Mouse (Mus musculus) ovary, adult 18-20 months (tissue): Measurements from ENCODE around the gene Gramd4.
"Not testable (repeated sequence)": the region's sequence is repeated elsewhere in the genome, so short reads cannot be mapped to it uniquely, and the experiment has no call there.

Source experiments
- DNase-seq: peaks from one replicate; pipeline ENCODE4 v3.0.0; 2022; ENCODE audit warnings: low spot score, mixed read lengths

Gene Gramd4

GRCm38 (mm10) chr15:86116421-86116820, 58.9 kb downstream of the Gramd4 start:
- DNase-seq = no peak

GRCm38 (mm10) chr15:86117115-86118100, 59.9 kb downstream of the Gramd4 start:
- no peak for DNase-seq

DNA sequence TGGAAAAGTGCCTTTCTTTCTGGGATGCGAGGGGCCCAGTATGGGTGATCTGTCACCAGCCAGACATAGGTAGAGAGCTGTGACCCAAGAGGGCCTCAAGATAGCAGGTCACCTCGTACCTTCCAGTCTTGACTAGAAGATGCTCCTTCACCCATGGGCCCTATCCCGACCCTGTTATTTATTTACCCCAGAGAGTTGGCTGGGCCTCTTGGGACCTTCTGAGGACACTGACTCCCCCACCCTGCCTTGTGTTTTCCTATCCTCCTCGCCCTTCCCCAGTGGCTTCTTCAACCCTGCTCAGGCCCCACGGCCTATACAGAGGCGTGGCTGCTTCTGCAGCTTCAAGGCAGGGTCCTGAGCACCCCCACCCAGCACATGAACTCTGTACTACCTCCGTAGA, 61.7 kb downstream of the Gramd4 start:
- no peak for DNase-seq

GRCm38 (mm10) chr15:86122261-86122949, 64.9 kb downstream of the Gramd4 start:
- DNase-seq = peak; percentile 28

DNA sequence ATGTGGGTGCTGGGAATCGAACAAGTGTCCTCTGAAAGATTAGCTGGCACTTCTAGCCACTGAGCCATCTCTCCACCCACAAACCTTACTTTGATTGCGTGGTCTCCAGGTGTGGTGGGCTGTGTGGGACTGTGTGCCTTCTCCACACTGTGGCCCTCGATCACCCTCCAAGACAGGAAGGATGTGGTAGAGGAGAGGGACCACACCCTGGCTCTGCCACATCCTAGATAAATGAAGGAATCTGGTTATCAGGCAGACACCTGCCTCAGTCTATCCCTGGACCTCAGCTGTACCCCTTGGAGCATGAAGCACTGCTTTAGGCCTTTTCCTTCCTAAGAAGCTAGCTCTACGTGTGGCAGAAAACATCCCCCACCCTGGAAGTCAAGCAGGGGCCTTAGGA, 65.9 kb downstream of the Gramd4 start:
- no peak for DNase-seq

GRCm38 (mm10) chr15:86124359-86124758, 66.9 kb downstream of the Gramd4 start:
- DNase-seq = peak; percentile 43

DNA sequence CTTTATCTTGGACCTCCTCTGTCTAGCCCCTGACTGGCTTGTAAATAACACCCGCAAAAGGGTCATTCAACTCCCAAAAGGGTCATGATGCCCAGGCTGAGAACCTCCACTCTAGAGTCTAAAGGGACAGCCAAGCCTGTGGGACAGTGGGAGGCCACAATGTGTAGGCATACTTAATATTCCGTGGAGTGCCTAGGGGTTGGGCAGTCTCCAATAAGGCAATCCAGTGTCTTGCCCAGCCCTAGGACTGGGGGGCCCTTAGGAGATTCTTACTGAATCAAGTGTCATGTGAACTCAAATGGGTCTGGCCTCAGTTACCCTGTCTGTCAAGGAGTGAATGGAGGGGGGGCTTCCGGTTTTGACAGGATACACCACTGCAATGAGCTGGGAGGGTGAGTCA, 71.5 kb downstream of the Gramd4 start:
- DNase-seq = no peak

DNA sequence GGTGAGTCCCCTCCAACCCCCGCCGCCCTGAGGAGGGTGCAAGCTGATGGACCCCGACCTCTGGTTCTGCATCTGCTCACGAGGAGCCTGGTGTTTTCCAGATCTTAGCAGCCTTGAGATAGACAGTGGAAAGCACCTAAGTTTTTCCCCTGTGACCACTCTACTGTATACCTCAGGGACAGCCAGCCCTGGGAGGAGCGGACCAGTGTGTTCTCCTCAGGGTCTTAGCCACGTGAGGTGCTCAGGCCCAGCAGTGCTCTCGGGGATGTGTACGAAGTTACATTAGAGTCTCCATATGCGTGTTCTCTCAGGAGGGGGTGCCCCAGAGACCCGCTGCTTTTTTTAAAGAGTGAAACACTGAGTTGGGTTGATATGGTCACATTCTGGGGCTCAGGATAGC, 73.2 kb downstream of the Gramd4 start:
- DNase-seq = no peak

DNA sequence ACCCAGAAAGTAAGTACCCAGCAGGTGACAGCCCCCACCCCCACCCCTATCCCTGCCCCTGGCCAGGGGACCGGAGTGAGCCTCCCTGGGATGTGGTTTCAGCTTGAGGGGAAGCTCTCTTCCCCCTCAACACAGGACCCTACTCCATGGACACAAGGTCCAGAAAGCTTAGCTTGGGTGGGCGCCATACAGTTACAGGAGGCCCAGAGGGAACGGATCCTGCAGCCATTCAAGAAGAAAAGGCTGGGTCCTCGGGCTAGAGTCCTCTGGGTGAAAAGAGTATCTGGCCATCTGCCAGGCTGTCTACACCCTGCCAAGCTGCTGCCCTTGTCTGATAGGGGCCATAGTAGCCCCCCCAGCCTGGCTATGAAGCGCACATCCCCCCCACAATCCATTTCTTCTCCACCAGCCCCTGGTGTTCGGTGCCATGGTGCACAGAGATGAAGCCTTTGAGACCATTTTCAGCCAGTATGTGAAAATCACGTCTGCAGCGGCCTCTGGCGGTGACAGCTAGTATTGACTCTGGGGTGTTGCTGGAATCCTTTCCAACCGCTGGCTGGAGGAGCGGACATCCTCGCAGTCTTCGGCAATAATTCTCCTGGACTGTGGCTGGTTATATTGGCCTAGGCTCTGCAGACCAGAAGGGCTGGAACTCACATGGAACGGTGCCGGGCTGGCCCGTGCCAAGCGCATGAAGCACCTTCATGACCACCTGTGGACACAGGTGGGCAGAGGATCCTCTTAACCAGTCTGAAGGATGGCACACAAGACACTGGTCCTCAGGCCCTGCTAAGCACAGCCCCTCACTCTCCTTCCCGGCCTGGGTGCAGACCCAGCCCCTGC, 77.7 kb downstream of the Gramd4 start:
- DNase-seq = peak; percentile 46

DNA sequence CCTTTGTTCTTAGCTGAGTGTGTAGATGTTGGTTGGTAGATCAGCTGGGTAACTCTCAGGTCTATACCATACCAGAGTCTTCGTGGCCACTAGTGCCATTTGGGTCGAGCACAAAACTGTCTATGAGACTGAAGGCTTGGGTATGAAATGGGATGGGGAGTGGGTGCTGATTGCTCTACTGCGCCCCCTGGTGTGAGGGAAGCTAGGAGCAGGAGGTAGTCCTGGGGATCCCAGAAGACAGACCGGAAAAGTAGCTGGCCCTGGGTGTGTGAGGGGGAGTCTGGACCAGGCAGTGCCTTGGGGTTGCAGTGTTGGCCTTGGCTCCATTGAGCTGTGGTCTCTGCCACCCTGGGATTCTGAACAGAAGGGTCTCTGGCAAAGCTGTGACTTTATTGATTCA, 80.1 kb downstream of the Gramd4 start:
- no peak for DNase-seq

DNA sequence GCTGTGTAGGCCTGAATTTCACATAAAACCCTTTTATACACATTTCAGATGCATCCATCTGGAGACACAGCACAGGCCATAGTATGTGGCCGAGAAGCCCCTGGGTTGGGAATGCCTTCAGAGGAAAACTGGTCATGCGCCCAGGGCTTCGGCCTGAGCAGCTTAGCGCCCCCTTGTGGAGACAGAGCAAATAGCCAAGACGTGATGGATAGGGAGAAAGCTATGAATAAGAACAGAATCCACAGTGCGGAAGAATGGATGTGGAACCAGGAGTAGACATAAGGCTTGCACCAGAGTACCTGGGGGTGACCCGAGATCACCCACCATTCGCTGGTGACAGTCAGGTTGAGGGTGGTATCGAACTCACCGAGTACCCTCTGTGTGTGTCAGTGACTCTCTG, 82.8 kb downstream of the Gramd4 start:
- DNase-seq = no peak

GRCm38 (mm10) chr15:86144577-86144976, 87.1 kb downstream of the Gramd4 start:
- DNase-seq = no peak

DNA sequence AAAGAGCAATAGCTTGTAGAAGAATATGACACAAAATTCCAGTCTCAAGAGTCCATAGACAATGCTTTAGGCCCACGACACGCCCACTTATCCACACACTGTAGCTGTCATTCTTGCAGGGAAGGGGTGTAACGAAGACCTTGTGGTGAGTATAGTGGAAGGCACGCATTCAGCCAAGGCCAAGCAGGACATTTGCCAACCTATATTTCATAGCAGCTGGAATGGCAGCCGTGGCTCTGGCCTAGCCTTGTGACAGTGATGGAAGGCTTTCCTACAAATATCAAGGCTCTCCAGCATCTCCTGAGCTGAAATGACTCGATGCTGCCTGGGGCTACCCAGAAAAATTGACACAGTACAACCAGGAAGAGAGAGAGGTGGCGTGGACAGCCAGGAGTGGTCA, 87.6 kb downstream of the Gramd4 start:
- no peak for DNase-seq

GRCm38 (mm10) chr15:86146922-86147321, 89.4 kb downstream of the Gramd4 start:
- no peak for DNase-seq

DNA sequence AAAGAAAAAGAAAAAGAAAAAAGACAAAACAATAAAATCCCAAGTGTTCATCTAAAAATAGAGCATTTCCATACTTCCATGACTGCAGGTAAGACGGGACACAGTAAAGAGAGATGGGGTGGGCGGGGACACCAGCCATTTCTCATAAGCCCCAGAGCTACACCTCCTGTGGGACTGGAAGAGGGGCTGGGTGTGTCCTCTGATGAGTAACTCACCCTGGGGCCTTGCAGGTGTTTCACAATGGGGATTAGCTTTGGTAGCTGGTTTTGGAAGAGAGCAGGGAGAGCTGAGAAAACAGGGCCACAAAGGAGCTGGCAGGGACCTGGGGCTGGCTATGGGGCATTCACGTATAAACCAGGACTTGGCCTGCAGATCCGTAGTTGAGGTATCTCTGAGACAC, 93.1 kb downstream of the Gramd4 start:
- DNase-seq = no peak

DNA sequence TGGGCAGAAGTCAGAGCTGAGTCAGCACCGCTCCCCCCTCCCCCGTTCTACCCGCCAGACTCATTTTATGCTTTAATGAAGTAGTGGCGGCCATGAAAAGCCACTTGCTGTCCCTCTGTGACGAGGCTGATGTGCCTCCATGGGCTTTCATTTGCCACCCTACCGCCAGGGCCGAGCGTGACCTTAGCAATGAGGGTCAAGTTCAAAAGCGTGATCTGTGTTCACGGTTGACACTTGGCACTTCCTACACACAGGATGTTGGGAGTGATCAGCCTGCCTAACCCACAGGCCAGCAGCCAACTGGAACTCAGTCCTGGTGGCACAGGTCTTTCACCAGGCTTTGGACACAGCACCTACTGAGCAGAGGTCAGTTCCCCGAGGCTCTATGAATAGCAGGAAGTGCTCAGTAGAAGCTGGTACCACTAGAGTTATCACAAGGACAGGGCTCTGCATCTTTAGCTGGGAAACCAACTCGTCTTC, 96.0 kb downstream of the Gramd4 start:
- no peak for DNase-seq

DNA sequence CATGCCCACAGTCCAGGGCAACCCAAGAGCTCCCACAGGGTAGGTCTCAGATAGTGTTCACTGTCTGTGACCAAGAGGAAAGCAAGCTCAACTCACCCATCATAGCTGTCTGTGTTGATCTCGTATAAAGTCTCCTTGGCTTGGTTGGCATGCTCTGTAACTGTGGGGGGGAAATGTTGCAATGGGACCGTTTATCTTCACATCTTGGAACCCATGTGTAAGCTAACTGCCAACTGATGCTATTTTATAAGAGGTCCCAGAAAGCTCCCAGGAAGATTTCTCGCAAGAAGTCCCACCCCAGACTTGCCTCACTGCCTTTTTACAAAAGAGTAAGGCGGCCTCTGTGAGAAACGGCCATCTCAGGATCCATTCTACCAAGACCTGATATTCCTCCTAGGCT, 99.0 kb downstream of the Gramd4 start:
- DNase-seq = no peak

DNA sequence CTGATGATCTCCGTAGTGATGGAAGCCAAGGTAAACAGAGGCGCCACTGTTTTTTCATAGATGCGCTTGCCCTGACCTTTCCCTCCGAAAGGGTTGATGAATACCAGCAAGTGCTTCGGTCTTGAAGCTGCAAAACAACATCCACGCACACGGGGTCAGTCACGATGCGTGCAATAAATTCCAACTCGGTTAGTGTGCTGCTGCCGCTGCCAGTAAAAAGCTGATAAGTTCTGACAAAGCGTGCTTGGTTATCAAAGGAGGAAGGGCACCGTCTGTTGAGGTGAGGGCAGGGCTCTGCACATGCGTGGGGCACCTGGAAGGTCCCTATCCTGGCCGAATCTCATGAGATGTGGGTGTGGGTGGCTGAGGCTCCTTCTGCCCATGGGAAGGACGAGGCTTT, 101.6 kb downstream of the Gramd4 start:
- DNase-seq = no peak

GRCm38 (mm10) chr15:86159719-86160118, 102.2 kb downstream of the Gramd4 start:
- no peak for DNase-seq

DNA sequence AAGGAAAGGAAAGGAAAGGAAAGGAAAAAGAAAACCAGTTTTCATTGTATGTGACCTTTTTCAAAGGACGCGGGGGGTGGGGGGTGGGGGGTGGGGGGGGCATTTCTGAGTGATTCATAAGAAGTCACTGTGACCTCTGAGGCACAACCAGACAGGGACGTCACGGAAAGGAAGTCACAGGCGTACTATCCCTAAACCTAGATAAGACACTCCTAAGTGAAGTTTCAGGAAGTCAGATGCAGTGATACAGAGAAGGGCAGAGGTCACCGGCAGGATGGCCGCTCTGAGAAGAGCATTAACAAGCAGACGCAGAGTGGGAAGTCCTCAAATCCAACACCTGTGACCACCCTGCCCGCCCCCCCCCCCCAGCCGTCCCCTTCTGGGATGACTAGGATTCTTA, 103.4 kb downstream of the Gramd4 start:
- DNase-seq = no peak

DNA sequence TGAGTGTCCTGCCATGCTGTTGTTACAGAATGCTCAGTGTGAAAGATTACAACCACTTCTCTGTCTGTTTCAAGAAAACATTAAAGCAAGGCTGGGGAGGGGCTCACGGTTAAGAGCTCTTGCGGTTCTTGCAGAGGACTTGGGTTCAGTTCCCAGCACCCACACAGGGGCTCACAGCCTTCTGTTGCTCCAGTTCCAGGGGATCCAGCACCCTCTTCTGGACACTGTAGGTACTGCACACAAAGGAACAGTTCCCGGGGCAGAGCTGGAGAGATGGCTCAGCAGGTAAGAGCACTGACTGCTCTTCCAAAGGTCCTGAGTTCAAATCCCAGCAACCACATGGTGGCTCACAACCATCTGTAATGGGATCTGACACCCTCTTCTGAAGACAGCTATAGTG, 104.3 kb downstream of the Gramd4 start:
- DNase-seq = not testable (repeated sequence)

DNA sequence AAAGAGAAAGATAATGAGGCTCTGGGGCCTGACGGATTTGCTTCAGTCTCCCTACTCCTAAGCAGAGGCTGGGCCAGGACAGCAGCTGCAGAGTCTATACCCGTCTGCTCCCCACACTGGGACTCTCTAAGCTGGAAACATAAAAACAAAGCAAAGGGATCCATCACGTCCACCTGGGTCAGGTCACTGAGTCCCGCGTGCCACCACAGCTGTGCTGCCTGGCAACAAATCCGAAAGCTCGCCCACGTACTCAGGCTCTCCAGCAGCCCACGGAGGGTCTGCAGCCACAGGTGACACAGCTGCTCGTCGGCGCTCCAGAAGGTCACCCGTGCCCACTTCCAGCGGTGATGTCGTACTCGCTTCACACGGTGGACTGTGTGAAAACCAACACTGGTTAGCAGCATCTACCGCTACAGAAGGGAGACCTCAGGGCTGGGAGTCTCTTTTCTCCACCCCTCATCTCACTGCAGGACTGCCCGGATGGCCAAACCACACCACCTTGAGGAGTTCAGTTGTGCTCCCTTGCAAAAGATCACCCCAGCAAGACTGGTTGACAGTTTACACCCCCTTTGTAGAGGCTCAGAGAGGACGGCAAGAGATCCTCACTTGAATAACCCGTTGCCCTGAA, 107.3 kb downstream of the Gramd4 start:
- no peak for DNase-seq
